Mouse (Mus musculus) frontal cortex, postnatal 25 days (tissue): ENCODE results near the gene Nav1.

ENCODE experiments used
- DNase-seq, 2 experiments: peaks; one replicate each; pipeline ENCODE4 v3.0.0; 2022; ENCODE audit warnings: low spot score in 2 of 2

The Nav1 gene

GRCm38 (mm10) chr1:135443506-135443905 is 163.6 kb downstream of the Nav1 start:
- DNase-seq, result no peak

GRCm38 (mm10) chr1:135441861-135442260 is 165.2 kb downstream of the Nav1 start:
- no peak for DNase-seq

GRCm38 (mm10) chr1:135440986-135441385 is 166.1 kb downstream of the Nav1 start:
- DNase-seq, result no peak

GRCm38 (mm10) chr1:135438801-135439200 is 168.3 kb downstream of the Nav1 start:
- DNase-seq, result no peak

- no peak for DNase-seq
These were observed 171.3 kb downstream of the Nav1 start for GRCm38 (mm10) chr1:135435823-135436222.

GRCm38 (mm10) chr1:135430669-135431017 is 176.5 kb downstream of the Nav1 start:
- DNase-seq, result no peak

GRCm38 (mm10) chr1:135429901-135430668 is 177.0 kb downstream of the Nav1 start, which contains the start of gene Ipo9:
Ipo9 (minus strand) TSS chr1:135430499.
- peak; percentile 85 to 86 for DNase-seq

GRCm38 (mm10) chr1:135427390-135427789 is 179.7 kb downstream of the Nav1 start:
- no peak for DNase-seq

GRCm38 (mm10) chr1:135426645-135427044 is 180.4 kb downstream of the Nav1 start:
- no peak for DNase-seq

GRCm38 (mm10) chr1:135422772-135423171 is 184.3 kb downstream of the Nav1 start:
- no peak for DNase-seq

GRCm38 (mm10) chr1:135413996-135414395 is 193.1 kb downstream of the Nav1 start:
- DNase-seq, result no peak

GRCm38 (mm10) chr1:135412130-135412529 is 195.0 kb downstream of the Nav1 start:
- DNase-seq, result no peak

- DNase-seq, result no peak
These were observed 196.1 kb downstream of the Nav1 start for GRCm38 (mm10) chr1:135410967-135411366.

- no peak for DNase-seq
These were observed 198.1 kb downstream of the Nav1 start for GRCm38 (mm10) chr1:135408973-135409372.

- no peak for DNase-seq
These were observed 201.7 kb downstream of the Nav1 start for GRCm38 (mm10) chr1:135405356-135405755.

- no peak for DNase-seq
These were observed 205.5 kb downstream of the Nav1 start for GRCm38 (mm10) chr1:135401452-135402110.

- no peak for DNase-seq
These were observed 207.6 kb downstream of the Nav1 start for GRCm38 (mm10) chr1:135399466-135399865.

GRCm38 (mm10) chr1:135385161-135385560 is 221.9 kb downstream of the Nav1 start:
- no peak for DNase-seq
